Mouse (Mus musculus) liver, embryonic 12.5 days (tissue): ENCODE data around the gene A630089N07Rik. TPM values are rescaled to one million over a fixed set of nuclear protein-coding genes. Genes with fewer than 3 reads are reported as not detected.
A peak's percentile ranks its signal among the peaks of the same experiment; 100 is the strongest.
"Not testable (repeated sequence)": the region's sequence is repeated elsewhere in the genome, so short reads cannot be mapped to it uniquely, and the experiment has no call there.

Experiments used
- ATAC-seq: fragments of 200-750 bp; cut with Nextera tagmentation; 2 replicates; pipeline ENCODE4 v1.8.0; 2017; ENCODE audit warnings: moderate number of reproducible peaks, mild to moderate bottlenecking, moderate library complexity
- H3K27ac ChIP-seq: fragments of 300-500 bp; sonication (generic); 2 replicates; pipeline ENCODE4 v1.5.1; 2016; ENCODE audit warnings: mild to moderate bottlenecking
- H3K27me3 ChIP-seq: fragments of 300-500 bp; sonication (generic); replicated peaks from 2 replicates; pipeline ENCODE4 v1.6.1; 2016; ENCODE audit warnings: mild to moderate bottlenecking, moderate library complexity
- H3K36me3 ChIP-seq: fragments of 300-500 bp; sonication (generic); 2 replicates; pipeline ENCODE4 v1.6.1; 2016; ENCODE audit warnings: mild to moderate bottlenecking, moderate library complexity
- H3K4me1 ChIP-seq: fragments of 300-500 bp; sonication (generic); 2 replicates; pipeline ENCODE4 v1.6.1; 2016
- H3K4me2 ChIP-seq: fragments of 300-500 bp; sonication (generic); 2 replicates; pipeline ENCODE4 v1.6.1; 2016; ENCODE audit warnings: mild to moderate bottlenecking, moderate library complexity
- H3K4me3 ChIP-seq: fragments of 300-500 bp; sonication (generic); 2 replicates; pipeline ENCODE4 v1.5.1; 2016; ENCODE audit warnings: mild to moderate bottlenecking, moderate library complexity
- H3K9ac ChIP-seq: fragments of 300-500 bp; sonication (generic); 2 replicates; pipeline ENCODE4 v1.6.1; 2016; ENCODE audit warnings: mild to moderate bottlenecking, moderate library complexity
- H3K9me3 ChIP-seq: fragments of 300-500 bp; sonication (generic); replicated peaks from 2 replicates; pipeline ENCODE4 v1.6.1; 2016; ENCODE audit warnings: mild to moderate bottlenecking, moderate library complexity
- WGBS: fragments of 180-500 bp; shearing (Covaris S2); methylation state at CpG from one replicate; pipeline ENCODE4 v1.1.7; 2016; ENCODE audit not compliant: insufficient replicate concordance; 5-methylcytosine and 5-hydroxymethylcytosine counted together
- polyA plus RNA-seq: library from polyadenylated mRNA; unstranded; fragments of >200 nt; fragmentation: Nextera tagmentation; extraction: Ambion mirVana; gene quantifications from 2 replicates; pipeline ENCODE4 v1.2.1, GENCODE M21; 2016

Gene A630089N07Rik
- polyA plus RNA-seq = 17.3 and 18.5 TPM in 2 replicates

DNA sequence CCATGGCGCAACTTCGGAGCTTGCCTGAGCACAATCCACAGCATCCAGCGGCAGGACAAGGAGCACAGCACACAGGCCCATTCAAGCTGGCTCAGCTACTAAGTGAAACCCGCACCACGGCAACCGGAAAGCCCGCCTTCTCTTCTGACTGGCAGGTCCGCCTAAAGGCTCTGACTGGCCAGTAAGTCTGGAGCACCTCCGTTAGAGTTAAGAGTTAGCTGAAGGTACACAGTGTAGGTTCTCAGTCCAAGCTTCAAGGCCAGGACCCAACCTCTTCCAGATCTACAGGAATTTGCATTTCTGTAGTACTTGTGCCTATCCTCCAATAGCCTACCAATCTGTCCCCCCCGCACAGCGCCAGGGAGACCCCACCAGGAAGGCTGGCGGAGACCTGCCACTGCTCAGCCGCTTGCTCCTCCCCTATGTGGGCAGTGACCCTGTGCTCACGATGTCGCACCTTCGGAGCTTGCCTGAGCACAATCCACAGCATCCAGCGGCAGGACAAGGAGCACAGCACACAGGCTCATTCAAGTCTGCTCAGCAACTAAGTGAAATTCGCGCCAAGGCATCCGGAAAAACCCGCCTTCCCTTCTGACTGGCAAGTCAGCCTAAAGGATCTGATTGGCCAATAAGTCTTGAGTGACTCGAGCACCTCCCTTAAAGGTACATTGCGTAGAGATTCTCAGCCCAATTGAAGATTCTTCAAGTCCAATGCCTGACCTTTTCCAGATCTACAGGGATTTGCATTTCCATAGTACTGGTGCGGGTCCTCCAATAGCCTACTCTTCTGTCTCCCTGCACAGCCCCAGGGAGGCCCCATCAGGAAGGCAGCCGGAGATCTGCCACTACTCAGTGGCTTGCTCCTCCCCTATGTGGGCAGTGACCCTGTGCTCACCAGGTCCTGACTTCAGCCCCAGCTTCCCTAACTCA lies at the start of gene A630089N07Rik:
Gene A630089N07Rik (minus strand): TSS at position 562 of the 930 bp plus-strand sequence.
- WGBS = under 1% methylated on average over 25 of the region's 25 CpGs
- Histone ChIP-seq H3K36me3 (peaks cover 15% of the 10 kb centered on the region), H3K9ac (peak within 1 kb of the TSS; percentile 84), H3K4me3 (peak within 1 kb of the TSS; percentile 78), H3K4me1 (peaks cover 16% of the 10 kb centered on the region), H3K4me2 (peak within 1 kb of the TSS; percentile 76), H3K27ac (peak within 1 kb of the TSS; percentile 87)
- peak; percentile 95 for ATAC-seq
- H3K27me3 ChIP-seq, H3K9me3 ChIP-seq: not testable (repeated sequence)

DNA sequence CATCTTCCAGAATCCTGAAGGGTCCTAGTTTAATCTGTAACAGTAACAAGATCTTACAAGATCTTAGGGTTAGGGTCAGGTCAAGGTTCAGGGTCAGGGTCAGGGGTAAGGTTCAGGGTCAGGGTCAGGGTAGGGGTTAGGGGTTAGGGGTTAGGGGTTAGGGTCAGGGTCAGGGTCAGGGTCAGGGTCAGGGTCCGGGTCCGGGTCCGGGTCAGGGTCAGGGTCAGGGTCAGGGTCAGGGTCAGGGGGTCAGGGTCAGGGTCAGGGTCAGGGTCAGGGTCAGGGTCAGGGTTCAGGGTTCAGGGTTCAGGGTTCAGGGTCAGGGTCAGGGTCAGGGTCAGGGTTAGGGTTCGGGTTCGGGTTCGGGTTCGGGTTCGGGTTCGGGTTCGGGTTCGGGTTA lies 24.9 kb upstream of the A630089N07Rik start:
- 93% methylated on average over 11 of the region's 11 CpGs for WGBS
- no peak overlapping the region for H3K4me3 ChIP-seq
- H3K4me1 ChIP-seq = no peaks in the 10 kb centered on the region
- H3K9me3 ChIP-seq = no peaks in the 10 kb centered on the region
- no peak overlapping the region for H3K27ac ChIP-seq
- no peak for ATAC-seq
- no peak overlapping the region for H3K4me2 ChIP-seq
- no peaks in the 10 kb centered on the region for H3K27me3 ChIP-seq
- no peak overlapping the region for H3K9ac ChIP-seq
- H3K36me3 ChIP-seq = no peaks in the 10 kb centered on the region

DNA sequence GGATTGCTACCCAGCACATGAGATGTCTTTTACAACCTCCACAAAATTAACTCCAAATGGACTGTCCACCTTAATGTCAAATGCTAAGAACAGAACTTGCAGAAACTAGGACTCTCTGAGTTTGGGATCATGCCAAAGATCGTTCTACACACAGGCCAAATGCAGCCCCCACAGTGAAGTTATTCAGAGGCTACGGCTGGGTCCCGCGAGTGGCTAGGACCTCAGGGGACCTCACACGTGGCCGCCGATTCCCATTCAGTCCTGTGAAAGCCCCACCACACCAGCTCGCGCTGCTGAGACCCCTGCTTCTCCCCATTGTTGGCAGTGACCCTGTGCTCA lies 731 bp downstream of the A630089N07Rik start:
- H3K27me3 ChIP-seq, H3K27ac ChIP-seq, H3K9me3 ChIP-seq: not testable (repeated sequence)
- Histone ChIP-seq H3K4me3 (peak overlapping the region; percentile 78), H3K36me3 (peaks cover 21% of the 10 kb centered on the region), H3K9ac (peak overlapping the region; percentile 84), H3K4me1 (peaks cover 16% of the 10 kb centered on the region), H3K4me2 (peak overlapping the region; percentile 76)
- 4% methylated on average over 9 of the region's 9 CpGs for WGBS
- peak; percentile 22 for ATAC-seq

DNA sequence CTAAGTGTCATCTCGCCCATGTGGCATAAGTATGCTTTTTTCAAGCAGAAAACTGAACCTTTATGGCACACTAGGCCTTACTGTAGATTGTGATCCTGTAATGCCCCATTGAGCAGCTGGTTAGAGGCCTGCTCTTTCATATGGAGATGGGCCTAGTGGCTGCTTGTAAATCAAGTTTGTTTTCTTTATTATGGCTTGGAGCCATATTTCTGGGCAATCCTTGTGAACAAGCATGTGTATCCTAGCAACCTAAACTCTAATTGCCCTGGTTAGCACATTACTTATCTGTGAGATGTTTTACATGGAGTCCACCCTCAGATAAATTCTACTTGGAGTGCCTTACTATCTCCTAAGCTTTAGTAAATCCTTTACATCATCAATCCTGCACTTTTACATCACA lies 1.1 kb downstream of the A630089N07Rik start:
- Histone ChIP-seq H3K36me3 (peaks cover 22% of the 10 kb centered on the region), H3K4me2 (peak overlapping the region; percentile 76), H3K4me1 (peaks cover 16% of the 10 kb centered on the region), H3K9ac (peak overlapping the region; percentile 84), H3K4me3 (peak overlapping the region; percentile 78)
- WGBS = 66% methylated on average over 1 of the region's 1 CpGs
- not testable (repeated sequence) for H3K9me3 ChIP-seq, H3K27me3 ChIP-seq, ATAC-seq, H3K27ac ChIP-seq

DNA sequence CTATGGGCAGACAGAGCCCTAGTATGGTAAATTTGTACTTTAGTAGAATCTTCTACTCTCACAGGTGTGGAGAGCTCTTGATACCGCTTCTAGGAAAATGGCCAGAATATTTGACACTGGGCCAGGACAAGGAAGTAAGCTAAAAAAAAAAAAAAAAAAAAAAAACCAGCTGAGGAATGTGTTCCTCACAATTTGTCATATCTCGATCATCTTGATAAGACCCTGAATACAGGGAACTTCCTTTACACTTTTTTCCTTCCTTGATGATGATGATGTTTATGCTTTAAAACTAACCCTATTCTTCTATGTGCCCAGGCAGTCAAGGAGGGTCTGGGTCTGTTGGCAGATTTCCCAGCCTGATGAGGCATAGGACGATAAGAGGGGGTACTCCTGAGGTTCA lies 2.9 kb downstream of the A630089N07Rik start:
- peaks cover 34% of the 10 kb centered on the region for H3K36me3 ChIP-seq
- H3K4me3 ChIP-seq, H3K9me3 ChIP-seq, H3K27me3 ChIP-seq, H3K27ac ChIP-seq, H3K4me2 ChIP-seq, ATAC-seq, H3K9ac ChIP-seq: not testable (repeated sequence)
- peaks cover 16% of the 10 kb centered on the region for H3K4me1 ChIP-seq
- 73% methylated on average over 3 of the region's 3 CpGs for WGBS

DNA sequence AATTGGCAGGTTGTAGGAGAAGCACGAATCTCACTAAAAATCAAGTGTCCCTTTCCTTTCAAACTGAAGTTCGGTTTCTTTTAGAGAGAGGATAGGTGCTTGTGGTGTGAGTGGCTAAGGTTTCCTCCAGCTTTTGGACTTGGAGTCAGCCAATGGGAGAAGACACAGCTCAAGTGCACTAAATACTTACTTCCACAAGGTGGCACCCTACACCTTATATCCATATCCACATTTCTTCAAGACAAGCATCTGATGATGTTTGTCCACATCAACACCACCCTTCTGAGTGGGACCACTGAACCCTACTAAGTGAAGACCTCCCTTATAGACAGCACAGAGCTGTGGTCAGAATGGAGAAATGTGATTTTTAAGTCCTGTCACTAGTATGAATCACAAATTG lies 40.6 kb downstream of the A630089N07Rik start:
- no peak for ATAC-seq
- no peak overlapping the region for H3K4me2 ChIP-seq
- H3K36me3 ChIP-seq = peaks cover 27% of the 10 kb centered on the region
- no peak overlapping the region for H3K27ac ChIP-seq
- H3K4me1 ChIP-seq = no peaks in the 10 kb centered on the region
- H3K9me3 ChIP-seq = no peaks in the 10 kb centered on the region
- no peak overlapping the region for H3K9ac ChIP-seq
- WGBS = 59% methylated on average over 2 of the region's 2 CpGs
- no peak overlapping the region for H3K4me3 ChIP-seq
- no peaks in the 10 kb centered on the region for H3K27me3 ChIP-seq

DNA sequence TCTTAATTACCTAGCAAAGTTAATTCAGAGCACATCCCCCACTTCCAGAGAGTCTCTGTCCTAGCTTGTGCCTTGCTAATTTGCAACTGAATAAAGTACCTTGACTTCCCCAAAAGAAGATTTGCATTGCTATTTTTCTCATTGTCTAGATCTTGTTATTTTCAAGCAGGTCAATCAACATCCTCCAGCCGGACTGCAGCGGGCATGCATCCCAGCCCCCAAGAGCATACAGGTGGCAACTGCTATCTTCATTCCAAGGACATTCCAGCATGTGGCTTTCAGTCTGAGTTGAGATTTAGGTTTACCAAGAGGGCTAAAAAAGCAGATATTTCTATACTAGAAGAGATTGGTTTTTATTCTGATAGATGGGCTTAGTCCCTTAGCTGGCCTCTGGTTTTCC lies 47.3 kb downstream of the A630089N07Rik start:
- H3K36me3 ChIP-seq = peaks cover 22% of the 10 kb centered on the region
- H3K4me1 ChIP-seq, H3K4me2 ChIP-seq, H3K9ac ChIP-seq, H3K27ac ChIP-seq, ATAC-seq, H3K27me3 ChIP-seq, H3K9me3 ChIP-seq, H3K4me3 ChIP-seq: not testable (repeated sequence)
- WGBS = 84% methylated on average over 2 of the region's 2 CpGs

DNA sequence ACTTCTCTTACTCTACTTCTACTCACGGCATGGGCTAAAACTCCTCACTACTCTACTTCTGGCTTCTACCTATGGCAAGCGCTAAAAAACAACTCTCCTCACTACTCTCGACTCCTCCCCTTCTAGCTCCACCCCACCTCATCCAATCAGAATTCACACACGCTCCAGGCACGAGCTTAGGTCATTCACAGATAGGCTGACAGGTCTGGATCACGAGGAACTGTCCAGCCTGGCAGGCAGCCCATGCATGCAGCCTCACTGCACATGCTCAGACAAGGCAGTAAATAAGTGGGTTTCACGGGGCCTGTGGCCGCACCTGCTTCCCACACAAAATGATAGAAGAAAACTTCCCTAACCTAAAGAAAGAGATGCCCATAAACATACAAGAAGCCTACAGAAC lies 56.1 kb downstream of the A630089N07Rik start:
- WGBS = 65% methylated on average over 8 of the region's 8 CpGs
- H3K4me1 ChIP-seq, H3K9ac ChIP-seq, H3K9me3 ChIP-seq, H3K4me2 ChIP-seq, H3K4me3 ChIP-seq, H3K27me3 ChIP-seq, ATAC-seq, H3K27ac ChIP-seq: not testable (repeated sequence)
- H3K36me3 ChIP-seq = peaks cover 35% of the 10 kb centered on the region

DNA sequence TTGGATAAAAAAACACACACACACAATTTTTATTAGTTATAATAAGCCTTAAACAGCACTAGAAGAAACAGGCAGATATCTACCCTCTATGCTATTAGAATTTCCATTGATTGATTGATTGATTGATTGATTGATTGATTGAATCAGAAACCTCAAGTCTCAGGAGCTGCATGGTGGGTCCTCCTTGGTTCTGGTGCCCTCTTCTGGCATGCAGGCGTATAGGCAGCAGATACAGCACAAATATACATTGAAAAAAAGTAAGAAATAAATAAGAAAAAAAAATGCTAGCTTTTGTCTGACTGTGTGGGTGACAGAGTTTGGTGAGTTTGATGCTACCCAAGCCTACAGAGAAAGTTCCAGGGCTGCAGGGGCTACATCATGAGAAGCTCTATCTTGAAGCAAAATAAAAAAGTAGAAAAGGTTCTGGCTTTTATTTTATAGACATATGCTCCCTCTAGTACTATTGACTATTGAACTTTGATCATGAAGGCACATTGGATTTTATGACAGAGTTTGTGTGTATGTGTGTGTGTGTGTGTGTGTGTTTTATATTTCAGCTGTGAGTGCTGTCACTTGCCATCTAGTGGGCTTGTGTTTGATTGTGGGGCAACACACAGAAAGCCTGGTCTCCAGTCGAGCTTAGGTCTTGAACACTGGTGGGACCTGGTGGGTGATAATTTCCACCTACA lies 59.4 kb downstream of the A630089N07Rik start:
- Histone ChIP-seq H3K4me3 (no peak overlapping the region), H3K4me2 (no peak overlapping the region), H3K9me3 (peaks cover 11% of the 10 kb centered on the region; the same call in 1 of the 2 replicates), H3K4me1 (no peaks in the 10 kb centered on the region), H3K27me3 (no peaks in the 10 kb centered on the region), H3K9ac (no peak overlapping the region), H3K27ac (no peak overlapping the region), H3K36me3 (peaks cover 53% of the 10 kb centered on the region)
- WGBS = 69% methylated on average over 2 of the region's 2 CpGs
- no peak for ATAC-seq

DNA sequence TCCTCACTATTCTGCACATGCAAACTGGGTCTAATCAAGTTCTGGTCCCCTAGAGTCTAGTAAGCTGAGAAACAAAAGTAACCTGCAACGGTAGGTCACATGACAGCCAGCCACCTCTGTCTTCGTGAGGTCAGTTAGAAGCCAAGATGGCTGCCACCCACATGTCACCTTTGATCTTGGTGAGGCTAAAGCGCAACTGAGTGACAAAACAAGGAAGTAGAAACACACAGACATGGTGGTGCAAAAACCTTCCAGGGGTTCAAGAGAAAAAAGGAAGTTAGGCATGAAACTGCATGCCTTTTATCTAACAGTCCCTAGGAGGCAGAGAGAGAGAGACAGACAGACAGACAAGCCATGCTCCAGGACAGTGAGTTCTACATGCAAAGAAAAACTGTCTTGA lies 60.2 kb downstream of the A630089N07Rik start:
- Histone ChIP-seq H3K4me1 (no peaks in the 10 kb centered on the region), H3K36me3 (peaks cover 59% of the 10 kb centered on the region), H3K27me3 (no peaks in the 10 kb centered on the region), H3K4me3 (no peak overlapping the region), H3K9me3 (peaks cover 11% of the 10 kb centered on the region; the same call in 1 of the 2 replicates), H3K27ac (no peak overlapping the region), H3K4me2 (no peak overlapping the region), H3K9ac (no peak overlapping the region)
- no peak for ATAC-seq
- 73% methylated on average over 3 of the region's 3 CpGs for WGBS

DNA sequence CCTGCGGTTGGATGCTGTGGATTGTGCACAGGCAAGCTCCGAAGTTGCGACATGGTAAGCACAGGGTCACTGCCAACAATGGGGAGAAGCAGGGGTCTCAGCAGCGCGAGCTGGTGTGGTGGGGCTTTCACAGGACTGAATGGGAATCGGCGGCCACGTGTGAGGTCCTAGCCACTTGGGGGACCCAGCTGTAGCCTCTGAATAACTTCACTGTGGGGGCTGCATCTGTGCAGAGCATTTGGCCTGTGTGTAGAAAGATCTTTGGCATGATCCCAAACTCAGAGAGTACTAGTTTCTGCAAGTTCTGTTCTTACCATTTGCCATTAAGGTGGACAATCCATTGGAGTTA lies 84.9 kb downstream of the A630089N07Rik start:
- Histone ChIP-seq H3K4me3 (peak overlapping the region; percentile 74), H3K9me3 (peaks cover 12% of the 10 kb centered on the region), H3K4me1 (peaks cover 33% of the 10 kb centered on the region), H3K36me3 (peaks cover 29% of the 10 kb centered on the region), H3K4me2 (peak overlapping the region; percentile 81), H3K27ac (peak overlapping the region; percentile 87), H3K9ac (peak overlapping the region; percentile 73)
- WGBS = under 1% methylated on average over 8 of the region's 8 CpGs
- H3K27me3 ChIP-seq = not testable (repeated sequence)
- ATAC-seq = peak; percentile 37
